Mouse (Mus musculus): ENCODE results near the gene Itpr3. TPM values are rescaled to one million over a fixed set of nuclear protein-coding genes. Genes with fewer than 3 reads are reported as not detected.
A peak's percentile ranks its signal among the peaks of the same experiment; 100 is the strongest.

Itpr3 gene
- 0.82 and 2.9 TPM in 2 replicates for polyA plus RNA-seq (2015; fragmentation: Nextera tagmentation; extraction: Ambion mirVana)

GRCm38 (mm10) chr17:27056812-27057516, at the start of gene Itpr3:
Gene Itpr3, plus strand, starts transcription at chr17:27057304.
- H3K4me2 ChIP-seq = peak within 1 kb of the TSS; percentile 90
- H3K4me3 ChIP-seq (replicated peaks) = peak within 1 kb of the TSS; percentile 49
- H3K27me3 ChIP-seq (replicated peaks) = peaks cover 66% of the 10 kb centered on the region
- H3K36me3 ChIP-seq = no peaks in the 10 kb centered on the region
- peak within 1 kb of the TSS; percentile 66 for H3K27ac ChIP-seq (replicated peaks)
- WGBS = under 1% methylated on average over 66 of the region's 66 CpGs
- no peaks in the 10 kb centered on the region for H3K9me3 ChIP-seq (replicated peaks)
- peaks cover 24% of the 10 kb centered on the region for H3K4me1 ChIP-seq
- H3K9ac ChIP-seq (replicated peaks) = peak within 1 kb of the TSS; percentile 51
- peak; percentile 41; the same call in 1 of the 2 replicates for ATAC-seq (ENCODE audit: low FRiP score)

GRCm38 (mm10) chr17:27008277-27008676, 48.8 kb upstream of the Itpr3 start:
- Histone ChIP-seq H3K27ac (replicated peaks) (no peak overlapping the region), H3K27me3 (replicated peaks) (no peaks in the 10 kb centered on the region), H3K4me1 (0 out of 2 replicates have a peak, but pooled peaks cover 11% of the 10 kb centered on the region), H3K4me3 (replicated peaks) (no peak overlapping the region), H3K4me2 (no peak overlapping the region), H3K9ac (replicated peaks) (no peak overlapping the region), H3K9me3 (replicated peaks) (no peaks in the 10 kb centered on the region), H3K36me3 (no peaks in the 10 kb centered on the region)
- ATAC-seq (ENCODE audit: low FRiP score) = no peak
- WGBS = 78% methylated on average over 2 of the region's 2 CpGs

GRCm38 (mm10) chr17:27011167-27011566, 45.9 kb upstream of the Itpr3 start:
- Histone ChIP-seq H3K27ac (replicated peaks) (no peak overlapping the region), H3K9ac (replicated peaks) (no peak overlapping the region), H3K36me3 (no peaks in the 10 kb centered on the region), H3K4me2 (no peak overlapping the region), H3K4me3 (replicated peaks) (no peak overlapping the region), H3K4me1 (0 out of 2 replicates have a peak, but pooled peaks cover 11% of the 10 kb centered on the region), H3K27me3 (replicated peaks) (no peaks in the 10 kb centered on the region), H3K9me3 (replicated peaks) (no peaks in the 10 kb centered on the region)
- no peak for ATAC-seq (ENCODE audit: low FRiP score)
- WGBS = 94% methylated on average over 10 of the region's 10 CpGs

- Histone ChIP-seq H3K9ac (replicated peaks) (no peak overlapping the region), H3K36me3 (no peaks in the 10 kb centered on the region), H3K4me3 (replicated peaks) (no peak overlapping the region), H3K27ac (replicated peaks) (no peak overlapping the region), H3K4me2 (no peak overlapping the region), H3K27me3 (replicated peaks) (no peaks in the 10 kb centered on the region), H3K9me3 (replicated peaks) (no peaks in the 10 kb centered on the region), H3K4me1 (0 out of 2 replicates have a peak, but pooled peaks cover 11% of the 10 kb centered on the region)
- no peak for ATAC-seq (ENCODE audit: low FRiP score)
- 50% methylated on average over 14 of the region's 14 CpGs for WGBS
Measured at GRCm38 (mm10) chr17:27011998-27012672, 45.0 kb upstream of the Itpr3 start.

GRCm38 (mm10) chr17:27012909-27013308, 44.2 kb upstream of the Itpr3 start:
- H3K27me3 ChIP-seq (replicated peaks) = no peaks in the 10 kb centered on the region
- H3K9me3 ChIP-seq (replicated peaks) = no peaks in the 10 kb centered on the region
- no peak overlapping the region for H3K27ac ChIP-seq (replicated peaks)
- no peaks in the 10 kb centered on the region for H3K36me3 ChIP-seq
- ATAC-seq (ENCODE audit: low FRiP score) = no peak
- H3K4me1 ChIP-seq = peaks cover 17% of the 10 kb centered on the region
- WGBS = 18% methylated on average over 6 of the region's 6 CpGs
- no peak overlapping the region for H3K9ac ChIP-seq (replicated peaks)
- no peak overlapping the region for H3K4me2 ChIP-seq
- H3K4me3 ChIP-seq (replicated peaks) = no peak overlapping the region

GRCm38 (mm10) chr17:27017564-27018499, 39.3 kb upstream of the Itpr3 start:
- peak overlapping the region; percentile 50 for H3K4me3 ChIP-seq (replicated peaks)
- WGBS = 8% methylated on average over 34 of the region's 34 CpGs
- ATAC-seq (ENCODE audit: low FRiP score) = peak; percentile 81
- H3K9me3 ChIP-seq (replicated peaks) = no peaks in the 10 kb centered on the region
- H3K36me3 ChIP-seq = peaks cover 32% of the 10 kb centered on the region
- no peaks in the 10 kb centered on the region for H3K27me3 ChIP-seq (replicated peaks)
- H3K4me1 ChIP-seq = peaks cover 18% of the 10 kb centered on the region
- peak overlapping the region; percentile 72 for H3K27ac ChIP-seq (replicated peaks)
- H3K9ac ChIP-seq (replicated peaks) = peak overlapping the region; percentile 56
- H3K4me2 ChIP-seq = peak overlapping the region; percentile 79

- 29% methylated on average over 12 of the region's 12 CpGs for WGBS
- H3K36me3 ChIP-seq = peaks cover 37% of the 10 kb centered on the region
- peak; percentile 14; the same call in 1 of the 2 replicates for ATAC-seq (ENCODE audit: low FRiP score)
- H3K9me3 ChIP-seq (replicated peaks) = no peaks in the 10 kb centered on the region
- H3K27me3 ChIP-seq (replicated peaks) = no peaks in the 10 kb centered on the region
- H3K27ac ChIP-seq (replicated peaks) = peak overlapping the region; percentile 72
- peak overlapping the region; percentile 50 for H3K4me3 ChIP-seq (replicated peaks)
- peaks cover 15% of the 10 kb centered on the region for H3K4me1 ChIP-seq
- H3K9ac ChIP-seq (replicated peaks) = peak overlapping the region; percentile 56
- peak overlapping the region; percentile 79 for H3K4me2 ChIP-seq
Measured at GRCm38 (mm10) chr17:27018555-27019196, 38.4 kb upstream of the Itpr3 start.

GRCm38 (mm10) chr17:27021076-27021475, 36.0 kb upstream of the Itpr3 start:
- Histone ChIP-seq H3K27ac (replicated peaks) (no peak overlapping the region), H3K4me1 (peaks cover 15% of the 10 kb centered on the region), H3K27me3 (replicated peaks) (no peaks in the 10 kb centered on the region), H3K4me2 (no peak overlapping the region), H3K9ac (replicated peaks) (no peak overlapping the region), H3K4me3 (replicated peaks) (no peak overlapping the region), H3K36me3 (peaks cover 55% of the 10 kb centered on the region), H3K9me3 (replicated peaks) (no peaks in the 10 kb centered on the region)
- 94% methylated on average over 14 of the region's 14 CpGs for WGBS
- no peak for ATAC-seq (ENCODE audit: low FRiP score)

- H3K4me3 ChIP-seq (replicated peaks) = no peak overlapping the region
Measured at GRCm38 (mm10) chr17:27021736-27022135, 35.4 kb upstream of the Itpr3 start.

GRCm38 (mm10) chr17:27023342-27023741, 33.8 kb upstream of the Itpr3 start:
- Histone ChIP-seq H3K9me3 (replicated peaks) (no peaks in the 10 kb centered on the region), H3K9ac (replicated peaks) (no peak overlapping the region), H3K4me2 (no peak overlapping the region), H3K27me3 (replicated peaks) (no peaks in the 10 kb centered on the region), H3K4me1 (peaks cover 16% of the 10 kb centered on the region), H3K4me3 (replicated peaks) (no peak overlapping the region), H3K36me3 (peaks cover 55% of the 10 kb centered on the region), H3K27ac (replicated peaks) (no peak overlapping the region)
- 94% methylated on average over 4 of the region's 4 CpGs for whole genome bisulfite sequencing
- no peak for ATAC-seq (ENCODE audit: low FRiP score)

More at GRCm38 (mm10) chr17:27021736-27022135, 35.4 kb upstream of the Itpr3 start:
- WGBS = 95% methylated on average over 9 of the region's 9 CpGs
- no peak for ATAC-seq (ENCODE audit: low FRiP score)
- Histone ChIP-seq H3K4me1 (peaks cover 15% of the 10 kb centered on the region), H3K27me3 (replicated peaks) (no peaks in the 10 kb centered on the region), H3K27ac (replicated peaks) (no peak overlapping the region), H3K9ac (replicated peaks) (no peak overlapping the region), H3K4me2 (no peak overlapping the region), H3K9me3 (replicated peaks) (no peaks in the 10 kb centered on the region), H3K36me3 (peaks cover 55% of the 10 kb centered on the region)

Data from neural tube, embryonic 15.5 days (tissue).